Mouse (Mus musculus) heart, adult 8-10 months (tissue): ENCODE measurements at regions not wholly inside any gene's neighbourhood (a gene's known extent, or its start where the extent isn't known, plus 50 kb on each side); places are given as distances from the start of the nearest gene placed in this dataset.
A peak's percentile ranks its signal among the peaks of the same experiment; 100 is the strongest.

Experiments used
- DNase-seq: peaks from one replicate; pipeline ENCODE4 v3.0.0; 2022; ENCODE audit warnings: low spot score

DNA sequence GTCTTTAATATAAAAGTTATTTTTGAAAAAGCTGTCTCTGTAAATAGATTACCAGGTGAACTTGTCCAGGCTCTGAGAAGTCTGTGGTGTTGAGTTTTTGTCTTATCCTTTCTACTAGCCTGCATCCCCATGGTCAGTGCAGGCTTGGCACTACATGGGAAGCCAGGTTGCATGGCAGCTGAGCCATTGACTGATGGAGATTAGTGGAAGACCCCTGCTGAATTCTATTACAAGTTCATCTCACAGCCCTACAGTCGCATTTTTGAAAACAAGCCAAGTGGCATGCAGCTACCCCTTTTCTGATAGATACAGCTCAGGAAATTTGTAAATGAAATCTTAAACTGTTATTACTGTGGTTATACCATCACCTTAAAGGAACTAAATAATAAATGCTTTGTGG, 101.2 kb upstream of the Fam184a start:
- DNase-seq, result no peak

- DNase-seq, result no peak
These were observed 99.6 kb upstream of the Fam184a start for GRCm38 (mm10) chr10:53850568-53850967.

DNA sequence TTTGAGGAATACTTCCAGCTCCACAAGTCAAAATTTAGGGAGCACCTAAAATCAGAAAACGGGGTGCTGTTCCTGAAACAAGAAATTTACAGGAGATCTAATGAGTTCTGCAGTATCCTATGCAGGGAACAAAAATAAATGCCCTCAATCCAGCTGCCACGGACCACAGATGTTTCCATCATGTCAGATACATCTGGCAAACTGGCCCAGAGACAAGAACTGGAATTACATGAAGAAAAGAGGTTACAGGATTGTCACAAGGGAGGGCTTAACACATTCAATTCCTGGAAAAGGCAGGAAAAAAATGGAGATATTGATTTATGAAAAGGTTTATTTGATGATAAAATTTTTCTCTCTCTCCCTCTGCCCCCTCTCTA, 62.3 kb upstream of the Fam184a start:
- peak; percentile 25 for DNase-seq

DNA sequence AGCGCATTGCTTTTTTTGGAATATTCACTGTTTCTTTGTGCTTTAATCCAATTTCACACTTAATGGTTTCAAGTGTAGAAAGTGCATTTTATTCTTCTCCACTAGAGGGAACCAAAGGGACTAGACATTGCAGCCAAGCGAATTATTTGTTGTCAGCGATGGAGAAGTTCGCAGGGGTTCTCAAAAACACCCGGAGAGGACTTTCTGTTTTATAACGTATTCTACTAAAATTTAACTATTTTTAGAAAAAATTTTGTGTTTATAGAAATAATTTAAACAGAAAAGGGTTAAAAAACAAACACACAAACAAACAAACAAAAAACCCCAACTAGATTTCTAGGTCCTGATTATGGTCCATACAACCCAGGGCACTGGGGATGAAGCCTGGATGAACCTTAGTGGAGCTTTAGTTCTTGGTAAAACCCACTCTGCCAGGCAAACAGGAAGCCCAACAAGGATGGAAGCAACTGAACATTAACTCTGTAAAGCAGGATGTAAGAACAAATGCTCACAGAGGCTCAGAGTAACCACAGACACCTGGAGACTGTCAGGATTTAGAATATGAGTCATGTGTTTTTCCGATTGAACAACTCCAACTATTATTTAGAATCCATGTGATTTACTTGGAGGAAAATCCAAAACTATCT, 61.8 kb upstream of the Fam184a start:
- peak; percentile 60 for DNase-seq

GRCm38 (mm10) chr10:53811904-53812596, 61.1 kb upstream of the Fam184a start:
- no peak for DNase-seq

- no peak for DNase-seq
These were observed 55.8 kb upstream of the Fam184a start for GRCm38 (mm10) chr10:53806697-53807096.

DNA sequence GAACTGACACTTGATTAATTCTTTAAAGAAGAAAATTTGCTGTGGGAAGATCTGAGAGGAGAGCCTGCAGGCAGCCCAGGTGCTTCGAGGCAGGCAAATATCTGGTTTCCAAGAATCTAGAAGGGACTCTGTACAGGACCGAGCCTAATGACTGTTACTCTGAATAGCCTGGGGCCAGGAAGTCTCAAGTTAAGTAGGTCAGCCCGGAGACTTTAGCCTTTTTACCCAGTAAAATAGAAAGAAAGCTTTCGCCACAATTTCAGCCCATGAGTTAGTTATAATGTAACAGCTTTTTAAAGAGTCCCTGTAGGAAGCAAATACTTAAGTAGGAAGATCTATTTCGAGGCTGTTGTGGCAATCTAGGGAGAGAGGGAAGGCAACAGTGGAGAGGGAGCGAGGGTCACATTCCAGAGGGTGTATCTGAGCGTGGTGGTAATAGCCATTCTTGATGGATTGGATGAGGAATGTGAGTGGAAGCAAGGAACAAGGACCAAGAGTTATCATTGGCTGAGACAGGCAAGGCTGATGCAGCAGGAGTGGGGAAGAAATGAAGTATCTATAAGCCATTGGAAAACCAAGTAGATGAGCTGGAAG, 50.2 kb upstream of the Fam184a start:
- no peak for DNase-seq
